Mouse (Mus musculus) lung, adult 2 months (tissue): ENCODE measurements at regions not wholly inside any gene's neighbourhood (a gene's known extent, or its start where the extent isn't known, plus 50 kb on each side); places are given as distances from the start of the nearest gene placed in this dataset.

Source experiments
- DNase-seq: peaks from one replicate; pipeline ENCODE4 v3.0.0; 2022
- H3K4me1 ChIP-seq: fragments of 200-500 bp; 2 replicates; pipeline ENCODE4 v1.6.1; 2011; ENCODE audit warnings: low read length; ENCODE audit not compliant: control insufficient read depth, insufficient read depth
- H3K4me3 ChIP-seq: fragments of 200-500 bp; replicated peaks from 2 replicates; pipeline ENCODE3; 2011; ENCODE audit warnings: low read depth, mild to moderate bottlenecking, control low read depth, low read length; ENCODE audit errors: extremely low read depth
- CTCF ChIP-seq: fragments of 200-500 bp; IDR thresholded peaks from 2 replicates; pipeline ENCODE4 v1.5.1; 2011; ENCODE audit warnings: mild to moderate bottlenecking, low read length, control low read depth; ENCODE audit not compliant: insufficient read depth
- POLR2A ChIP-seq: fragments of 200-500 bp; IDR thresholded peaks from 2 replicates; pipeline ENCODE4 v1.6.1; 2011; ENCODE audit warnings: low read depth, mild to moderate bottlenecking, control low read depth, low read length, borderline replicate concordance; ENCODE audit errors: extremely low read depth
- WGBS: fragments of 180-500 bp; shearing (Covaris S2); methylation state at CpG from one replicate; pipeline ENCODE4 v1.1.7; 2018; 5-methylcytosine and 5-hydroxymethylcytosine counted together

DNA sequence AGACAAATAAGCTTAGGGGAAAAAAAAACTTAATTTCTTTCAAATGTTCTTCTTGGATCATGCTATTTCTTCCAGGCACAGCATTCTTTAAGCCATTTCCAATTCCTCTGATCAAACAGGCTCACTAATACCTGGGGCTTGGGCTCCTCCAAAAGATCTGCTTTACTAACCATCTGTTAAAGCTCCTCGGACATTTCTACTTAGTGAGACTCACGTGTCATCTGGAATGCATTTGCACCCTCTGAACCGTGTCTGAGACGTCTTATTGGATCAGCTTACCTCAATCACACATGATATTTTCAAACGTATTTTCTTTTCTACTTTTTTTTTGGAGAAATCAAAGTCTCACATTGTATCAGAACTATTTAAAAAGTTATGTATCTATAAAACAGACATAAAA, 132.4 kb downstream of the Npr3 start:
- no peak overlapping the region for H3K4me3 ChIP-seq
- H3K4me1 ChIP-seq: no peaks in the 10 kb centered on the region
- WGBS: 79% methylated on average over 5 of the region's 5 CpGs
- TF ChIP-seq CTCF (no peak), POLR2A (no peak)
- no peak for DNase-seq

DNA sequence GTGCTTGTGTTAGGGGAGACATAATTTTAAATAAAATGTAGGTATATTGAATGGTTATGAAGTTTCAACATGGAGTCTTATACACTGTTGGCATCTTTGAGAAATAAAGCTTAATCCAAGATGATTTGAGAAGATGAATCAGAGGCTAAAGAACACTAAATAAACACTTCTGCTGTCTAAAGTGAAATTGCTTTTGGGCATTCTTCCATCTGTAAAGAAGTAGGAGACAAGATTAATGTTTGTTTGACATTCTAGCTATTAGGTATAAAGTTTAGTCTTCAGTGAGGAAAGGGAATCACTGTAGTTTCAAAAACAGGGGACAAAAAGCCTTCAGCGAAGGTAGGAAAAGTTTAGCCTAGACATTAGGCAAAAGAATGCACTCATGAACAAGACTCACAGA, 136.5 kb downstream of the Npr3 start:
- DNase-seq: no peak
- Histone ChIP-seq H3K4me1 (no peaks in the 10 kb centered on the region), H3K4me3 (no peak overlapping the region)
- TF ChIP-seq CTCF (no peak), POLR2A (no peak)
- WGBS: 75% methylated on average over 1 of the region's 1 CpGs

DNA sequence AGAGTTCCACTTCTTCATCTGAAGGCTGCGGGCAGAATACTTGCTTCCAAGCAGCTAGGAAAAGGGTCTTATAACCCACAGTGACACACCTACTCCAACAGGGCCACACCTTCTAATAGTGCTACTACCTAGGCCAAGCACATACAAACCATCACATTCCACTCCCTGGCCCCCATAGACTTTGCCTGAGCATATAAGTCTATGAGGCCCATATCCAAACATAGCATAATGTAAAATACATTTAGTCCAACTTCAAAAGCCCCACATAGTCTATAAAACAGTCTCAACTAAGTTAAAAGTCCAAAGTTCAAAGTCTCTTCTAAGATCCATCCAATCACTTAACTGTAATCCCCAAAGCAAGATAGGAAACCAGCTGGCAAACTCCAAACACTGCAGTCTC, 149.1 kb downstream of the Npr3 start:
- DNase-seq: no peak
- 91% methylated on average over 1 of the region's 1 CpGs for WGBS
- TF ChIP-seq CTCF: no peak
- TF ChIP-seq POLR2A: no peak
- Histone ChIP-seq H3K4me1 (no peaks in the 10 kb centered on the region), H3K4me3 (no peak overlapping the region)

DNA sequence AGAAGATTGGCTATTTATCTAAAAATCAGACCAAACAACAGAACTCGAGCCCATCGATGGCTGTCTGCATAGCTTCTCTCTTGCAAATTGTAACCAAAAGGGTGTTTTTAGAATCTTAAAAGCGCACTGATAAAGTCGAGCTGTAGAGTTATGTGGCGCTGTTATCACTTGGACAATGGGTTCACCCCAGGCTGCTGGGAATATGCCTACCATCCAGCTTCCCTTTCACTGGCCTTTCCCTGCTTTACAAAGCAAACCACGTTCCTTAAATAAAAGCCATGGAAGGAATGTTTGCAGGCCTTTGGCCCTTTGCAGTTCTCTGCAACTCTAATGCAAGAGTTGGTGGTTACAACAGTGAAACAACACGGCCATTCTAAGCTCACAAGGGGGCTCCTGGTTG, 150.3 kb downstream of the Npr3 start:
- WGBS: 78% methylated on average over 7 of the region's 7 CpGs
- TF ChIP-seq POLR2A: no peak
- no peak for TF ChIP-seq CTCF
- no peaks in the 10 kb centered on the region for H3K4me1 ChIP-seq
- no peak overlapping the region for H3K4me3 ChIP-seq
- DNase-seq: no peak

DNA sequence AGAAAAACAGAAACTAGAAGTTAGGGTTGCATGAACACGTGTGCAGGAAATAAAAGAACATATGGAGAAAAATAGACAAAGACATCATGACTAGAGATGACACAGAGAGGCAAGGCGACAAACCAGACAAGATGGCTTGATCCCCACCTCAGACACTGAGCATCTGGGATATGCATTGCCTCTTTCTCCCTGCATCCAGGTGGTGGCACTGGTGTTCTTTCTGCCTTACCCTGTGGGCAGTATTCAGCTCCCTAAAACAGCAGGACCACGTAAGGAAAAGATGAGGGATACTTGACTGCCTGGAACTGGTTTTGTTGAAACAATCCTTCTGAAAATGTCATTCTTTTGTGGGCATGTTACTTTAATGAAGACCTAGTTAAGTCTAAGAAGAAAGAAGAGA, 153.9 kb downstream of the Npr3 start:
- Histone ChIP-seq H3K4me3 (no peak overlapping the region), H3K4me1 (no peaks in the 10 kb centered on the region)
- peak; percentile 32 for DNase-seq
- 11% methylated on average over 3 of the region's 3 CpGs for WGBS
- peak; percentile 97 for TF ChIP-seq CTCF
- no peak for TF ChIP-seq POLR2A

DNA sequence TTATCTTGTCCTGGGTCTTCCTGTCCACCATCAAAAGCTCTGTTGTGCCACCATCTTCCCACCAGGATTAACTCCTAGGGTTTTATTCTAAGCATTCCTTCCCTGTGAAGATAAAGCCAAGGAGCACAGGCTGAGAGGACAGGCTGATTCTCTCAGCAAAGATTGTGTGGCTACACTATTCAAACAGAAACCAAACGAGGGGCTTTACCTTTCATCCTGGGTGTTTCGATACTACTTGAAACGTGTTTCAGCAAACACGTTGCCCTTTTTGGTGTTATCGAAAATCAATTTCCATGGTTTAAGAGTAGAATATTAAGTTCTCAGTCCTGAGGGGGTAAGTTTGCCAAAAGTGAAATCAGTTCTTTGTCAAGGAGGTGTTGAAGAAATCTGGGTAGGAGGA, 156.2 kb downstream of the Npr3 start:
- TF ChIP-seq CTCF (no peak), POLR2A (no peak)
- 70% methylated on average over 5 of the region's 5 CpGs for WGBS
- H3K4me3 ChIP-seq: no peak overlapping the region
- DNase-seq: no peak
- peaks cover 3% of the 10 kb centered on the region; the same call in 1 of the 2 replicates for H3K4me1 ChIP-seq

DNA sequence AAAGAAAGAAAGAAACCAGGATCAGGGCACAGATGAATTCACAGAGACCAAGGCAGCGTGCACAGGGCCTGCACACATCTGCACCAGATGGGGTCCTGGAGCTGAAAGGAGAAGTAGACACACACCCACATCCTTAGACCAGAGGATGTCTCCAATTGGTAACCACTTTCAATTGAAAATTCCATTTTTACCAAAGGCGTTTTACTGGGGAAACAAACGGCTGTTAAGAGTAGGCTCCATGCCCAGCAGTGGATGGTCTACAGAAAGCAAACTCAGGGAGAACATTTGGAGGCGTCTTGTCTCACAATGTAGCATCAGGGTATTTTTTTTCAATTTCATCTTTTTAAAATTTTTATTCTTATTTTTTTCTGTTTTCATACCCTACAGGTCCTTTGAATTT, 157.6 kb downstream of the Npr3 start:
- no peak overlapping the region for H3K4me3 ChIP-seq
- TF ChIP-seq POLR2A: no peak
- TF ChIP-seq CTCF: no peak
- WGBS: 94% methylated on average over 4 of the region's 4 CpGs
- H3K4me1 ChIP-seq: peaks cover 8% of the 10 kb centered on the region
- no peak for DNase-seq

DNA sequence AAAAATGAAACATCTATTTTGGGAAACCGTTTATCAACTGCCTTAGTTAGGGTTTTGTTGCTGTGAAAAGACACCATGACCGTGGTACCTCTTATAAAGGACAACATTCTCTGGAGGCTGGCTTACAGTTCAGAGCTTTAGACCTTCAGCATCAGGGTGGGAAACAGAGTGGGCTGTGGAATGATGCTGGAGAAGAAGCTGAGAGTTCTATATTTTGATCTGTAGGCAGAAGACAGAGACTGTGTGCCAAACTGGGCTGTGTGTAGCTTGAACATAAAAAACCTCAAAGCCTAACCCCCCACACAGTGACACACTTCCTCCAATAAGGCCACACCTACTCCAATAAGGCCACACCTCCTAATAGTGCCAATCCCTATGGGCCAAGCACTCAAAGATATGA, 158.8 kb downstream of the Npr3 start:
- no peak overlapping the region for H3K4me3 ChIP-seq
- TF ChIP-seq POLR2A (no peak), CTCF (no peak)
- DNase-seq: no peak
- WGBS: 34% methylated on average over 2 of the region's 2 CpGs
- H3K4me1 ChIP-seq: peaks cover 8% of the 10 kb centered on the region

DNA sequence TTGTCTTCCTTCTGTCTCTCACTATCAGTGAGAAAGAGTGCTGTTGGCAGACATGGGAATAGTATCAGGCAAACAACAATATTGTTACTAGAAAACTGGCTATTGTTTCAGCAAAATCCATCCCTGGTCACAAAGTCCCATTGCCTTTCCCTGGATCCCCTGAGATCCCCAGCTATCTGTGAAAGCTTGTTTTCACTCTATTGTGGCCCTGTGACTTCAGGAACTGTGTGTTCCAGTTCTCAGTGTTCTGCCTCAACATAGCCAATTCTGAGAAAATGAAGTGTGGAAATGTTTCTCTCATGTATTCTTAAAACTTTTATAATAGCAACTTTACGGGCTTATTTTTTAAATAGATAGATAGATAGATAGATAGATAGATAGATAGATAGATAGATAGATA, 160.3 kb downstream of the Npr3 start:
- WGBS: 75% methylated on average over 1 of the region's 1 CpGs
- Histone ChIP-seq H3K4me1 (peaks cover 8% of the 10 kb centered on the region), H3K4me3 (no peak overlapping the region)
- TF ChIP-seq CTCF (no peak), POLR2A (no peak)
- DNase-seq: no peak

DNA sequence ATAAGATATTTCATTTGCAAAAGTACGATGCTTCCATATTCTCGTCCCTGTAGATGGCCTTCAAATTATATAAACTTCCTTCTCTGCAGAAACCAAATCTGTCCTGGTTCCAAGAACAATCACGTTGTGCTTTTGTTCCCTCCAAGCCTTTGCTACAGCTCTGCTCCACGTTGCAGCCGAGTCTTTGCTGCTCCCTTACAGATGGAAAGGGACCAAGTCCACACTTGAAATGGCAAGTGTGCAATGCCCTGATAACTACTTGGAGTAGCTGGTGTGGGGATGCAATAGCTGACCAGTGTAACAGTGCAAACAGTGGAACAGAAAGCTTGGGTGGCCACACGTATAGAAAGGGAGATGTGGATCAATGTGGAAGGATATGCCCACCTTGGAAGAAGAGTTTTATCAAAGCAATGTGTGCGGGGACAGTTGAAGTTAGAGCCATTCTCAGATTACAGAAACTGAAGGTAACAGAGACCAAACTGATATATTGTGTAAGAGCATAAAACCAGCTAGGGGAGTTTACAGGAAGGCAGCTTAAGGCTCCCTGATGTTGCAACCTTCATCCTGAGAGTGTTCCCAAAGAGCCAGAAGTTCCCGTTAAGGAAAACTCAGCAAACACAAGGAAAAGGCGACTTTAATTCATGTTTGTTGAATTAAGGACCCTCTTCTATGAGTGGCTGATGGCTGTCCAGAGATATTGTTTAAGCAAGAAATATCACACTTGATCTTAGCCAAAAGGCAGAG, 161.3 kb downstream of the Npr3 start:
- 38% methylated on average over 9 of the region's 9 CpGs for WGBS
- peaks cover 8% of the 10 kb centered on the region for H3K4me1 ChIP-seq
- no peak overlapping the region for H3K4me3 ChIP-seq
- no peak for TF ChIP-seq POLR2A
- no peak for TF ChIP-seq CTCF
- peak; percentile 49 for DNase-seq
